Mouse (Mus musculus) embryonic fibroblast, embryonic 13.5 days (primary cell): ENCODE results near the gene Nfkb1.

Experiments used
- CTCF ChIP-seq: IDR thresholded peaks from 2 replicates; pipeline ENCODE4 v1.5.1; 2011; ENCODE audit warnings: mild to moderate bottlenecking, control low read depth, low read length, moderate library complexity, borderline replicate concordance; ENCODE audit not compliant: insufficient read depth
- POLR2A ChIP-seq: IDR thresholded peaks from 2 replicates; pipeline ENCODE4 v1.6.1; 2011; ENCODE audit warnings: low read depth, mild to moderate bottlenecking, control low read depth, low read length, moderate library complexity

GRCm38 (mm10) chr3:135604626-135605417 lies 86.5 kb downstream of the Nfkb1 start:
- TF ChIP-seq POLR2A: no peak
- TF ChIP-seq CTCF: no peak
